Mouse (Mus musculus): Measurements from ENCODE around the gene Tysnd1. TPM values are rescaled to one million over a fixed set of nuclear protein-coding genes. Genes with fewer than 3 reads are reported as not detected.
A peak's percentile ranks its signal among the peaks of the same experiment; 100 is the strongest.

Tysnd1 gene
- polyA plus RNA-seq, 1 experiment from 2014 or later, result 27.0 TPM

DNA sequence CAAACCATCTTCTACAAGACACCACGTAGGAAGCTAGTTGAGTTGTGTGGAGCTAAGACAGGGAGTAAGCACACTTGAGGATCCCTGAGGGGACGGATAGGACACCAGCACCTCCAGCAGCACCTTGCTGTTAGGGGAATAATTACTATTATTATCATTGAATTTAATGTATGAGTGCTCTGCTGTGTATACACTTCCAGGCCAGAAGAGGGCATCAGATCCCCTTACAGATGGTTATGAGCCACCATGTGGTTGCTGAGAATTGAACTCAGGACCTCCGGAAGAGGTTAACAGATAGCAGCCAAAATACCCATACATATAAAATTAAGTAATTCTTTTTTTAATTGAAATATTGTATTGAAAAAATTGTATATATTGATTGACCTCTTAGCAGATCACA lies 24.6 kb upstream of the Tysnd1 start:
- peaks cover 93% of the 10 kb centered on the region for H3K36me3 ChIP-seq (ENCODE audit: control insufficient read depth, insufficient read depth, low read length)
- H3K9me3 ChIP-seq (ENCODE audit: control insufficient read depth, low read length), result no peaks in the 10 kb centered on the region
- DNase-seq (no peak), ATAC-seq (ENCODE audit: low FRiP score, low TSS enrichment) (no peak)
- no peak overlapping the region for H3K9ac ChIP-seq (replicated peaks; ENCODE audit: low read length)
- H3K4me1 ChIP-seq (ENCODE audit: control insufficient read depth, insufficient read depth, low read length), result no peaks in the 10 kb centered on the region
- 94% methylated on average over 3 of the region's 3 CpGs for WGBS
- H3K27me3 ChIP-seq (ENCODE audit: control insufficient read depth, insufficient read depth, low read length), result no peaks in the 10 kb centered on the region
- H3K27ac ChIP-seq (replicated peaks; ENCODE audit: low read depth, low read length), result no peak overlapping the region
- no peak overlapping the region for H3K4me3 ChIP-seq (replicated peaks; ENCODE audit: low read depth, low read length)
- H3K4me2 ChIP-seq (ENCODE audit: low read length), result no peak overlapping the region

DNA sequence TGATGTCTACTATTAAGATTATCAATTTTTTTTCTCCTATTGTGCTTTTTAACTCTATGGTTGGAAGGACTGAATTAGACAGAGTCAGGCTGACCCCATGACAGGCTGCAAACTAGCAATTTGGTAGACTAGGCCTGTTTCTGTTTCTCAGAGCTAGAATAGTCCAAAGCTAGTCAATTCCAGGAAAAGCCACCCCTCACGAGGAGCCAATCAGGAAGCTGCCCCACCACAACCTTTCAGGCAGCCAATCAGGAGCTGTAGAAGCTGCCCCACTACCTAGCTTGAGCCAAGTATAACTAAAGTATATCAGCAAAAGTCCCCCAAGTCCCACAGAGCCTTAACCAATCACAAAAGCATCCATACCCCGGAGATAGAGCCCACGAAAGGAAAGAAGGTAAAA lies 19.4 kb upstream of the Tysnd1 start:
- H3K27ac ChIP-seq (replicated peaks; ENCODE audit: low read depth, low read length), result no peak overlapping the region
- peaks cover 43% of the 10 kb centered on the region for H3K36me3 ChIP-seq (ENCODE audit: control insufficient read depth, insufficient read depth, low read length)
- 86% methylated on average over 3 of the region's 3 CpGs for WGBS
- DNase-seq, result no peak
- H3K9ac ChIP-seq (replicated peaks; ENCODE audit: low read length), result no peak overlapping the region
- no peak for ATAC-seq (ENCODE audit: low FRiP score, low TSS enrichment)
- H3K4me2 ChIP-seq (ENCODE audit: low read length), result no peak overlapping the region
- no peaks in the 10 kb centered on the region for H3K27me3 ChIP-seq (ENCODE audit: control insufficient read depth, insufficient read depth, low read length)
- peaks cover 6% of the 10 kb centered on the region for H3K4me1 ChIP-seq (ENCODE audit: control insufficient read depth, insufficient read depth, low read length)
- no peak overlapping the region for H3K4me3 ChIP-seq (replicated peaks; ENCODE audit: low read depth, low read length)
- no peaks in the 10 kb centered on the region for H3K9me3 ChIP-seq (ENCODE audit: control insufficient read depth, low read length)

DNA sequence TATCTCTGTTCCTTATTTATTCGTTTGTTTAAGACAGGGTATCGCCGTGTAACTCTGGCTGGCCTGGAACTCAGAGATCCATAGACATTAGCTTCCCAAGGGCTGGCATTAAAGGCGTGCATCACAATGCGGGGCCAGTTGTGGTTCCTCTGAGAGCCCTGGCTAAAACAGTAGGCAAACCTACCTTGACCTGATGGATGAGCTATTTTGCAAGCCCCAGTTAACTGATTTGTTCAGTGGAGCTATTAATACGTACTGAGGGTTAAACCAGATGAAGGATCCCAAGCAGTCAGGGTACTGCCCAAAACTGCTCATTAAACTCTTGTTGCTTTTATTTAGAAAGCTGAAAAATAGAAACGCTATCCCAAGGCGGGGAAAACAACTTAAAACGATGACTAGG lies 15.8 kb upstream of the Tysnd1 start:
- Histone ChIP-seq H3K4me2 (ENCODE audit: low read length) (peak overlapping the region; percentile 93), H3K36me3 (ENCODE audit: control insufficient read depth, insufficient read depth, low read length) (peaks cover 9% of the 10 kb centered on the region), H3K9me3 (ENCODE audit: control insufficient read depth, low read length) (no peaks in the 10 kb centered on the region), H3K27me3 (ENCODE audit: control insufficient read depth, insufficient read depth, low read length) (no peaks in the 10 kb centered on the region), H3K27ac (replicated peaks; ENCODE audit: low read depth, low read length) (peak overlapping the region; percentile 78), H3K4me3 (replicated peaks; ENCODE audit: low read depth, low read length) (peak overlapping the region; percentile 94), H3K4me1 (ENCODE audit: control insufficient read depth, insufficient read depth, low read length) (peaks cover 14% of the 10 kb centered on the region), H3K9ac (replicated peaks; ENCODE audit: low read length) (peak overlapping the region; percentile 92)
- ATAC-seq (ENCODE audit: low FRiP score, low TSS enrichment), result no peak
- no peak for DNase-seq
- 37% methylated on average over 9 of the region's 9 CpGs for WGBS

DNA sequence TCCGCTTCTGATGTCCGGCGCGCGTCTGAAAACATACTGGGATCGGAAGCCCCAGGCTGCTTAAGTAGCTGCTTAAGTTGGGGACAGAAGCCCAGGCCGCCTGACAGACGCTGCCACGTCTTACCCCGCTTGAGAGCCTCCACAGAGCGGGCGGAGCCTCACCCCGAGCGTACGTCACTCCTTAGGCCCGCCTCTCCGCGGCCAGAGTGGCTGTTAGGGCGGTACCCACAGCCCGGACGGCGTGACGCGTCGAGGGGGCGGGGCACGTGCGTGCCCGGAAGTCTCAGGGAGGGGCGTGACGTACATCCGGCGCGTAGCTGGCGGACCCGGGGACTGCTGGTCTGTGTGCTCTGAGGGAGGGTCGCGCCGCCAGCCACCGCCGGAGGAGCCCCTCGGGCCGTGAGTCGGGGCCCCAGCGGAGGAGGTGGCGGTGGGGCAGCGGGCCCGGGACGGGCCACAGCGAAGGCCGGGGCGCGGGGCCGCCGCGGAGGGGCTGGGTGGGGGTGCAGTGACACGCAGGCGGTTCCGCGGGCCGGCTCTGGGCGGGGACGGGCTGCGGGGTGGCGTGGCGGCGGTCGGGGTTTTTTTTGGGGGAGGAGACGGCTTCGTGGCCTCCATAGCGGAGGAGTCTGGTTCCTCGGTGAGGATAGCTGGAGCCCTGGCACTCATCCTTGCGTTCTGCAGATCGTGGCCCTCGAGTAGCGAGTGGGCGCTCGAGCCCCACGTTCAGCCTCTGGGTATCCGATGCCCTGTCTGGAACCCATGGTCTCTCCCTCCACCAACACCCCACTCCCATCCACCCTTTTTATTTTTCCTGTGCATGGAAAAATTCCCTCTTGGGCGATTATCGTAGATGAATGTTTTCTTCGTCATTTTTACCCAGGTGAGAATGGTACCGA lies 15.1 kb upstream of the Tysnd1 start, which contains the start of gene Sar1a:
TSS of gene Sar1a (plus strand) at position 285 of the 899 bp plus-strand sequence.
- peak within 1 kb of the TSS; percentile 93 for H3K4me2 ChIP-seq (ENCODE audit: low read length)
- H3K9me3 ChIP-seq (ENCODE audit: control insufficient read depth, low read length), result no peaks in the 10 kb centered on the region
- peaks cover 14% of the 10 kb centered on the region for H3K4me1 ChIP-seq (ENCODE audit: control insufficient read depth, insufficient read depth, low read length)
- under 1% methylated on average over 84 of the region's 84 CpGs for WGBS
- H3K9ac ChIP-seq (replicated peaks; ENCODE audit: low read length), result peak within 1 kb of the TSS; percentile 92
- H3K36me3 ChIP-seq (ENCODE audit: control insufficient read depth, insufficient read depth, low read length), result peaks cover 3% of the 10 kb centered on the region; the same call in 1 of the 2 replicates
- H3K27me3 ChIP-seq (ENCODE audit: control insufficient read depth, insufficient read depth, low read length), result no peaks in the 10 kb centered on the region
- ATAC-seq (ENCODE audit: low FRiP score, low TSS enrichment) (peak; percentile 100), DNase-seq (peak; percentile 99)
- H3K27ac ChIP-seq (replicated peaks; ENCODE audit: low read depth, low read length), result peak within 1 kb of the TSS; percentile 78
- peak within 1 kb of the TSS; percentile 94 for H3K4me3 ChIP-seq (replicated peaks; ENCODE audit: low read depth, low read length)

DNA sequence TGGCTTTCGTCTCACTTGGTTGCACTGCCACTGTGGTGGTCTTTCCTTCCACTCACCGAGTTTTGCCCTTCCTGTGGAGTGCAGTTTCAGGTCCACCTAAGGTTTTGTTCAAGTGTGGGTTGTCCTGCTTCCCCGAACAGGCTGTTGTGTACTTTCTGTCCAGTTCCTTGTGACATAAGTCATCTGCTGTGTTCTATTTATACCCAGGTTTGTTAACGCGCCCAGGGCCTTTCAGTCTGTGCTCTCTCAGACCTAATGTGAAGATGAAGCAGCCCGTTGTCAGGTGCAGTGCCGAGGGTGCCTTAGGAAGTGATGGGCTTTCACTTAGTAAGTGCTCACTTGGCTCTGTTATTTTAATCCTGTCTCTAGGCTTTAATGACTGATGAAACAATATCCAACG lies 5.9 kb upstream of the Tysnd1 start:
- WGBS, result 92% methylated on average over 8 of the region's 8 CpGs
- ATAC-seq (ENCODE audit: low FRiP score, low TSS enrichment), result no peak

DNA sequence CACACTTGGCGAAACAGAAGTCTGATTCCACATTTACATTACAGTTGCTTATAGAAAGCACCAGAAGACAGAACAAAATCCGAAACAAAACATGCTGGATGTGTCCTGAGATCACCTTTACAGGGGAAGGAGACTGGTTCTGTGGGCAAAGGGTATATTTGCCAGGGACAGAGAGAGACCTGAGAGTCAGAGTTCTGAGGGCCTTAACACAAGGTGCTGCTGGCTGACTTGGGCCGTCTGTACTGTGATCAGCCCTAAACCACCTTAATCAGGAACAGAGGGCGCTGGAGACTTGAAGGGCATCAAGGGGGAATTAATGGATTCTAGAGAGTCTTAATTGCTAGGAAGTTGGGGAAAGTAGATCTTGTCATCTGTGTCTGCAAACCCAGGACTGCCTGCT lies 1.8 kb upstream of the Tysnd1 start:
- DNase-seq (no peak), ATAC-seq (ENCODE audit: low FRiP score, low TSS enrichment) (no peak)
- H3K27ac ChIP-seq (replicated peaks; ENCODE audit: low read depth, low read length), result no peak overlapping the region
- no peak overlapping the region for H3K4me3 ChIP-seq (replicated peaks; ENCODE audit: low read depth, low read length)
- no peak overlapping the region for H3K4me2 ChIP-seq (ENCODE audit: low read length)
- H3K27me3 ChIP-seq (ENCODE audit: control insufficient read depth, insufficient read depth, low read length), result no peaks in the 10 kb centered on the region
- H3K9ac ChIP-seq (replicated peaks; ENCODE audit: low read length), result no peak overlapping the region
- H3K36me3 ChIP-seq (ENCODE audit: control insufficient read depth, insufficient read depth, low read length), result peaks cover 50% of the 10 kb centered on the region
- WGBS, result 80% methylated on average over 4 of the region's 4 CpGs
- peaks cover 14% of the 10 kb centered on the region for H3K4me1 ChIP-seq (ENCODE audit: control insufficient read depth, insufficient read depth, low read length)
- H3K9me3 ChIP-seq (ENCODE audit: control insufficient read depth, low read length), result no peaks in the 10 kb centered on the region

More for the DNA sequence above, 5.9 kb upstream of the Tysnd1 start:
- Histone ChIP-seq H3K4me1 (ENCODE audit: control insufficient read depth, insufficient read depth, low read length) (no peaks in the 10 kb centered on the region), H3K36me3 (ENCODE audit: control insufficient read depth, insufficient read depth, low read length) (peaks cover 79% of the 10 kb centered on the region), H3K27ac (replicated peaks; ENCODE audit: low read depth, low read length) (no peak overlapping the region), H3K9ac (replicated peaks; ENCODE audit: low read length) (no peak overlapping the region), H3K4me2 (ENCODE audit: low read length) (no peak overlapping the region), H3K27me3 (ENCODE audit: control insufficient read depth, insufficient read depth, low read length) (no peaks in the 10 kb centered on the region), H3K4me3 (replicated peaks; ENCODE audit: low read depth, low read length) (no peak overlapping the region), H3K9me3 (ENCODE audit: control insufficient read depth, low read length) (no peaks in the 10 kb centered on the region)
- DNase-seq, result no peak

DNA sequence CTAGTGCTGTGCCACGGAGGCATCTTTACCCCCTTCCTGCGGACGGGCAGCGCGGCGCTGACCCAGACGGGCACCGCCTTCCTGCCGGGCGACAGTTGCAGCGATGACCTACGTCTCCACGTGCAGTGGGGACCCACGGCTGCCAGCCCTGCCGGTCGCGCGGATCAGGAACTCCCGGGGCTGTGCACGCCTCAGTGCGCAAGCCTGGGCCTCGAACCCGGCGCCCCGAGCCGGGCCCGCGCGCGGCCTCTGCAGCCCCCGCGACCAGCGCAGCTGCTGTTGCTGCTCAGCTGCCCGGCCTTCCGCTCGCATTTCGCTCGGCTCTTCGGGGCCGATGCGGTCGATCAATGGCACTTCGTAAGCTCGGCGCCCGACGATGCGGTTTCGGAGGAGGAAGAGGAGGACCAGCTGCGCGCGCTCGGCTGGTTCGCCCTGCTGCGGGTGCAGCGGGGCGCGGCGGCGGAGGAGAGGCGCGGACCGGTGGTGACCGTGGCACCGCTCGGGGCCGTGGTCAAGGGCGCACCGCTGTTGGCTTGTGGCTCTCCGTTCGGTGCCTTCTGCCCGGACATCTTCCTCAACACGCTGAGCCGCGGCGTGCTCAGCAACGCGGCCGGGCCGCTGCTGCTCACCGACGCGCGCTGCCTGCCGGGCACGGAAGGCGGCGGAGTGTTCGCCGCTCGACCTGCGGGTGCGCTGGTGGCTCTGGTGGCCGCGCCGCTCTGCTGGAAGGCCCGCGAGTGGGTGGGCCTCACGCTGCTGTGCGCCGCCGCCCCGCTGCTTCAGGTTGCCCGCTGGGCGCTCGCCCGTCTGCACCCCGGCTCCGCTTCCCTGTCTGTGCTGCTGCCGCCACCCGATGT lies 617 bp downstream of the Tysnd1 start:
- DNase-seq, result peak; percentile 38

DNA sequence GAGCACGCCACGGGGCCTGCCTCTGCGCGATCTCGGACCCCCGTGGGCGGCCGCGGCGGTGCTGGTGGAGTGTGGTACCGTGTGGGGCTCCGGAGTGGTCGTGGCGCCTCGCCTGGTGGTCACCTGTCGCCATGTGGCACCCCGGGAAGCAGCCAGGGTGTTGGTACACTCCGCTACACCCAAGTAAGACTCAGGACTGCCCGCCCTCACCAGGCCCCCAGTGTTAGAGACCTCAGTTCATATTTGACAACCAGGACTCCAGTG lies 1.2 kb downstream of the Tysnd1 start:
- peak overlapping the region; percentile 96 for H3K4me3 ChIP-seq (replicated peaks; ENCODE audit: low read depth, low read length)
- WGBS, result 19% methylated on average over 19 of the region's 19 CpGs
- DNase-seq (no peak), ATAC-seq (ENCODE audit: low FRiP score, low TSS enrichment) (no peak)
- no peaks in the 10 kb centered on the region for H3K27me3 ChIP-seq (ENCODE audit: control insufficient read depth, insufficient read depth, low read length)
- H3K27ac ChIP-seq (replicated peaks; ENCODE audit: low read depth, low read length), result no peak overlapping the region
- H3K36me3 ChIP-seq (ENCODE audit: control insufficient read depth, insufficient read depth, low read length), result peaks cover 24% of the 10 kb centered on the region
- peak overlapping the region; percentile 100 for H3K4me2 ChIP-seq (ENCODE audit: low read length)
- H3K9me3 ChIP-seq (ENCODE audit: control insufficient read depth, low read length), result no peaks in the 10 kb centered on the region
- peak overlapping the region; percentile 66 for H3K9ac ChIP-seq (replicated peaks; ENCODE audit: low read length)
- peaks cover 14% of the 10 kb centered on the region for H3K4me1 ChIP-seq (ENCODE audit: control insufficient read depth, insufficient read depth, low read length)

More for the DNA sequence above, 617 bp downstream of the Tysnd1 start:
- Histone ChIP-seq H3K27ac (replicated peaks; ENCODE audit: low read depth, low read length) (peak overlapping the region; percentile 70), H3K4me3 (replicated peaks; ENCODE audit: low read depth, low read length) (peak overlapping the region; percentile 96), H3K4me1 (ENCODE audit: control insufficient read depth, insufficient read depth, low read length) (peaks cover 14% of the 10 kb centered on the region), H3K4me2 (ENCODE audit: low read length) (peak overlapping the region; percentile 100), H3K27me3 (ENCODE audit: control insufficient read depth, insufficient read depth, low read length) (no peaks in the 10 kb centered on the region), H3K36me3 (ENCODE audit: control insufficient read depth, insufficient read depth, low read length) (peaks cover 29% of the 10 kb centered on the region), H3K9ac (replicated peaks; ENCODE audit: low read length) (peak overlapping the region; percentile 66), H3K9me3 (ENCODE audit: control insufficient read depth, low read length) (no peaks in the 10 kb centered on the region)
- ATAC-seq (ENCODE audit: low FRiP score, low TSS enrichment), result peak; percentile 57
- WGBS, result under 1% methylated on average over 105 of the region's 111 CpGs
